Comparison of ENCODE assay signal across 8 mouse cellular contexts in genomic region chr1:136259543-136259892, GRCm38 (mm10). TPM values are rescaled to one million over a fixed set of nuclear protein-coding genes. Genes with fewer than 3 reads are reported as not detected.
DNase-seq lines count a peak whose midpoint lies in the region; ATAC-seq and TF ChIP-seq lines count a peak whose summit lies in the region.

No protein-coding gene starts in this region.

- WGBS in kidney, postnatal 0 days, result 3% methylated on average over 16 of the region's 16 CpGs
- 2% methylated on average over 16 of the region's 16 CpGs for WGBS in embryonic facial prominence, embryonic 12.5 days
- 3% methylated on average over 16 of the region's 16 CpGs for WGBS in hindbrain, postnatal 0 days
- WGBS in midbrain, embryonic 16.5 days, result 2% methylated on average over 16 of the region's 16 CpGs

- H3K4me3 ChIP-seq in kidney, postnatal 0 days (replicated peaks; ENCODE audit: low read depth, low read length), result peak overlapping the region; percentile 48
- H3K4me3 ChIP-seq in embryonic facial prominence, embryonic 12.5 days, result peak overlapping the region; percentile 54
- peak overlapping the region; percentile 44 for H3K4me3 ChIP-seq in hindbrain, postnatal 0 days (ENCODE audit: low read length)
- H3K4me3 ChIP-seq in midbrain, embryonic 16.5 days (ENCODE audit: low read depth, low read length), result peak overlapping the region; percentile 60

- no peak for ATAC-seq in kidney, postnatal 0 days (replicated peaks; ENCODE audit: low FRiP score, low read depth)
- ATAC-seq in embryonic facial prominence, embryonic 12.5 days (ENCODE audit: insufficient number of reproducible peaks, insufficient read depth, low FRiP score, low TSS enrichment), result no peak
- no peak for ATAC-seq in hindbrain, postnatal 0 days
- ATAC-seq in midbrain, embryonic 16.5 days, result no peak

- H3K9ac ChIP-seq in kidney, postnatal 0 days (ENCODE audit: low read depth, low read length), result no peak overlapping the region
- peak overlapping the region; percentile 65; the same call in 1 of the 2 replicates for H3K9ac ChIP-seq in embryonic facial prominence, embryonic 12.5 days
- peak overlapping the region; percentile 66 for H3K9ac ChIP-seq in hindbrain, postnatal 0 days (replicated peaks; ENCODE audit: low read length)
- peak overlapping the region; percentile 82 for H3K9ac ChIP-seq in midbrain, embryonic 16.5 days (ENCODE audit: low read depth, low read length)

- H3K27ac ChIP-seq in kidney, postnatal 0 days, result no peak overlapping the region
- H3K27ac ChIP-seq in embryonic facial prominence, embryonic 12.5 days, result no peak overlapping the region
- H3K27ac ChIP-seq in hindbrain, postnatal 0 days, result peak overlapping the region; percentile 65
- H3K27ac ChIP-seq in midbrain, embryonic 16.5 days (ENCODE audit: low read length), result no peak overlapping the region; the same call in 1 of the 2 replicates

- no peaks in the 10 kb centered on the region for H3K9me3 ChIP-seq in kidney, postnatal 0 days (replicated peaks; ENCODE audit: low read length)
- H3K9me3 ChIP-seq in embryonic facial prominence, embryonic 12.5 days, result no peaks in the 10 kb centered on the region
- H3K9me3 ChIP-seq in hindbrain, postnatal 0 days (ENCODE audit: low read length), result no peaks in the 10 kb centered on the region
- no peaks in the 10 kb centered on the region for H3K9me3 ChIP-seq in midbrain, embryonic 16.5 days (replicated peaks; ENCODE audit: control insufficient read depth, low read length, poor library complexity, severe bottlenecking)

- no peak for TF ChIP-seq CTCF in kidney, postnatal 0 days (IDR thresholded peaks at IDR 0.05; ENCODE audit: low read depth)
- TF ChIP-seq CTCF in hindbrain, postnatal 0 days (IDR thresholded peaks at IDR 0.05; ENCODE audit: low read depth), result no peak

- no peak for DNase-seq in kidney, postnatal 0 days (ENCODE audit: low spot score)
- DNase-seq in kidney, postnatal 25 days, result no peak
- DNase-seq in hindbrain, postnatal 0 days (ENCODE audit: low spot score), result no peak
- no peak for DNase-seq in left cerebral cortex, postnatal 10 days (ENCODE audit: extremely low spot score in 1 of 2, low spot score in 2 of 2)
- no peak for DNase-seq in cerebellum, adult 11-12 months
- DNase-seq in urinary bladder, adult 18-20 months (ENCODE audit: low spot score in 2 of 2), result no peak

- H3K4me2 ChIP-seq in kidney, postnatal 0 days (ENCODE audit: low read length), result peak overlapping the region; percentile 92
- peak overlapping the region; percentile 96 for H3K4me2 ChIP-seq in embryonic facial prominence, embryonic 12.5 days (replicated peaks)
- peak overlapping the region; percentile 78 for H3K4me2 ChIP-seq in hindbrain, postnatal 0 days (ENCODE audit: low read depth, low read length)
- peak overlapping the region; percentile 90 for H3K4me2 ChIP-seq in midbrain, embryonic 16.5 days (ENCODE audit: low read length)

- H3K36me3 ChIP-seq in kidney, postnatal 0 days (ENCODE audit: insufficient read depth, low read length), result no peaks in the 10 kb centered on the region
- H3K36me3 ChIP-seq in embryonic facial prominence, embryonic 12.5 days, result no peaks in the 10 kb centered on the region
- H3K36me3 ChIP-seq in hindbrain, postnatal 0 days (ENCODE audit: insufficient read depth, low read length), result no peaks in the 10 kb centered on the region
- H3K36me3 ChIP-seq in midbrain, embryonic 16.5 days (ENCODE audit: control insufficient read depth, insufficient read depth, low read length), result no peaks in the 10 kb centered on the region

- peaks cover 12% of the 10 kb centered on the region; the same call in 1 of the 2 replicates for H3K4me1 ChIP-seq in kidney, postnatal 0 days (replicated peaks; ENCODE audit: insufficient read depth, low read length)
- peaks cover 18% of the 10 kb centered on the region for H3K4me1 ChIP-seq in embryonic facial prominence, embryonic 12.5 days
- H3K4me1 ChIP-seq in hindbrain, postnatal 0 days (ENCODE audit: insufficient read depth, low read length), result peaks cover 11% of the 10 kb centered on the region; the same call in 1 of the 2 replicates
- peaks cover 8% of the 10 kb centered on the region for H3K4me1 ChIP-seq in midbrain, embryonic 16.5 days (ENCODE audit: control insufficient read depth, insufficient read depth, low read length)

- intact Hi-C loops in left cerebral cortex, postnatal 10 days (cut with DNase I), result loop anchor here (5.0 kb wide), 1 partner anchor 82 kb away; no protein-coding TSS in a partner anchor

- peaks cover 55% of the 10 kb centered on the region for H3K27me3 ChIP-seq in kidney, postnatal 0 days (ENCODE audit: insufficient read depth, low read length)
- peaks cover 63% of the 10 kb centered on the region for H3K27me3 ChIP-seq in embryonic facial prominence, embryonic 12.5 days
- peaks cover 11% of the 10 kb centered on the region; the same call in 1 of the 2 replicates for H3K27me3 ChIP-seq in hindbrain, postnatal 0 days (ENCODE audit: insufficient read depth, low read length)
- peaks cover 42% of the 10 kb centered on the region for H3K27me3 ChIP-seq in midbrain, embryonic 16.5 days (ENCODE audit: control insufficient read depth, insufficient read depth, low read depth, low read length)

RNA-seq across cellular contexts. Expression of gene Gpr25, which starts 1.2 kb away (rescaled TPM):
- not detected in 2 replicates for polyA plus RNA-seq in kidney, postnatal 0 days (2015; fragmentation: Nextera tagmentation; extraction: Ambion mirVana)
- polyA plus RNA-seq in embryonic facial prominence, embryonic 12.5 days (2016; fragmentation: Nextera tagmentation; extraction: Ambion mirVana), result not detected in 2 replicates
- 6.0 and 6.2 TPM in 2 replicates for total RNA-seq in hindbrain, postnatal 0 days (2014; rRNA removed)
- polyA plus RNA-seq in hindbrain, postnatal 0 days (2015; fragmentation: Nextera tagmentation; extraction: Ambion mirVana), result 0.78 and 1.3 TPM in 2 replicates
- polyA plus RNA-seq in midbrain, embryonic 16.5 days (2015; fragmentation: Nextera tagmentation; extraction: Ambion mirVana), result 0.72 and 0.77 TPM in 2 replicates
- 1 to 10 TPM; 7.4 to 9.0 TPM for total RNA-seq in left cerebral cortex, postnatal 10 days (2021)

RNA-seq across cellular contexts. Expression of gene Inava, which starts 25.5 kb away (rescaled TPM):
- 13.3 and 15.9 TPM in 2 replicates for polyA plus RNA-seq in kidney, postnatal 0 days (2015; fragmentation: Nextera tagmentation; extraction: Ambion mirVana)
- 24.6 and 25.5 TPM in 2 replicates for polyA plus RNA-seq in embryonic facial prominence, embryonic 12.5 days (2016; fragmentation: Nextera tagmentation; extraction: Ambion mirVana)
- total RNA-seq in hindbrain, postnatal 0 days (2014; rRNA removed), result 4.5 and 11.3 TPM in 2 replicates
- polyA plus RNA-seq in hindbrain, postnatal 0 days (2015; fragmentation: Nextera tagmentation; extraction: Ambion mirVana), result 2.8 and 2.9 TPM in 2 replicates
- polyA plus RNA-seq in midbrain, embryonic 16.5 days (2015; fragmentation: Nextera tagmentation; extraction: Ambion mirVana), result 1.5 and 3.0 TPM in 2 replicates
- 1 to 10 TPM; 3.7 to 4.4 TPM for total RNA-seq in left cerebral cortex, postnatal 10 days (2021)

RNA-seq across cellular contexts. Expression of gene Mroh3, which starts 46.9 kb away (rescaled TPM):
- not detected in 2 replicates for polyA plus RNA-seq in kidney, postnatal 0 days (2015; fragmentation: Nextera tagmentation; extraction: Ambion mirVana)
- polyA plus RNA-seq in embryonic facial prominence, embryonic 12.5 days (2016; fragmentation: Nextera tagmentation; extraction: Ambion mirVana), result 0.31 TPM in 1 of 2 replicates, not detected in the other
- total RNA-seq in hindbrain, postnatal 0 days (2014; rRNA removed), result 0.84 TPM in 1 of 2 replicates, not detected in the other
- polyA plus RNA-seq in hindbrain, postnatal 0 days (2015; fragmentation: Nextera tagmentation; extraction: Ambion mirVana), result 0.19 and 0.23 TPM in 2 replicates
- not detected in 2 replicates for polyA plus RNA-seq in midbrain, embryonic 16.5 days (2015; fragmentation: Nextera tagmentation; extraction: Ambion mirVana)
- 1 to 10 TPM in 1 of 2 experiments, under 1 TPM in 1; 0.97 to 1.2 TPM for total RNA-seq in left cerebral cortex, postnatal 10 days (2021)
